Mouse (Mus musculus): Measurements from ENCODE around the gene Csmd2. TPM values are rescaled to one million over a fixed set of nuclear protein-coding genes. Genes with fewer than 3 reads are reported as not detected.

The Csmd2 gene
- polyA plus RNA-seq, 1 experiment = 0.02 TPM

- DNase-seq (ENCODE audit: low read depth, low spot score) = no peak
- WGBS = 76% methylated on average over 7 of the region's 7 CpGs
These were observed 300.4 kb downstream of the Csmd2 start for GRCm38 (mm10) chr4:128288095-128288494.

GRCm38 (mm10) chr4:128304049-128304448, 316.4 kb downstream of the Csmd2 start:
- 72% methylated on average over 8 of the region's 8 CpGs for WGBS
- DNase-seq (ENCODE audit: low read depth, low spot score) = no peak

- DNase-seq (ENCODE audit: low read depth, low spot score) = no peak
- WGBS = 87% methylated on average over 8 of the region's 8 CpGs
These were observed 318.4 kb downstream of the Csmd2 start for GRCm38 (mm10) chr4:128306011-128306410.

- 47% methylated on average over 5 of the region's 5 CpGs for WGBS
- DNase-seq (ENCODE audit: low read depth, low spot score) = no peak
These were observed 327.7 kb downstream of the Csmd2 start for GRCm38 (mm10) chr4:128315328-128315727.

- DNase-seq (ENCODE audit: low read depth, low spot score) = no peak
- WGBS = 88% methylated on average over 4 of the region's 4 CpGs
These were observed 330.3 kb downstream of the Csmd2 start for GRCm38 (mm10) chr4:128317951-128318350.

GRCm38 (mm10) chr4:128325511-128325910, 337.9 kb downstream of the Csmd2 start:
- 69% methylated on average over 2 of the region's 2 CpGs for WGBS

GRCm38 (mm10) chr4:128326755-128327154, 339.1 kb downstream of the Csmd2 start:
- 84% methylated on average over 4 of the region's 4 CpGs for WGBS
- DNase-seq (ENCODE audit: low read depth, low spot score) = no peak

More at GRCm38 (mm10) chr4:128325511-128325910, 337.9 kb downstream of the Csmd2 start:
- no peak for DNase-seq (ENCODE audit: low read depth, low spot score)

- 73% methylated on average over 6 of the region's 6 CpGs for WGBS
- DNase-seq (ENCODE audit: low read depth, low spot score) = no peak
These were observed 339.8 kb downstream of the Csmd2 start for GRCm38 (mm10) chr4:128327421-128327820.

GRCm38 (mm10) chr4:128330519-128330918, 342.9 kb downstream of the Csmd2 start:
- WGBS = 47% methylated on average over 9 of the region's 9 CpGs
- no peak for DNase-seq (ENCODE audit: low read depth, low spot score)

GRCm38 (mm10) chr4:128340457-128340856, 352.8 kb downstream of the Csmd2 start:
- 85% methylated on average over 7 of the region's 7 CpGs for WGBS
- no peak for DNase-seq (ENCODE audit: low read depth, low spot score)

GRCm38 (mm10) chr4:128341315-128341714, 353.7 kb downstream of the Csmd2 start:
- WGBS = 45% methylated on average over 7 of the region's 7 CpGs
- no peak for DNase-seq (ENCODE audit: low read depth, low spot score)

GRCm38 (mm10) chr4:128342208-128342607, 354.6 kb downstream of the Csmd2 start:
- DNase-seq (ENCODE audit: low read depth, low spot score) = no peak
- WGBS = 21% methylated on average over 1 of the region's 1 CpGs

- no peak for DNase-seq (ENCODE audit: low read depth, low spot score)
- 83% methylated on average over 11 of the region's 11 CpGs for WGBS
These were observed 371.1 kb downstream of the Csmd2 start for GRCm38 (mm10) chr4:128358751-128359150.

GRCm38 (mm10) chr4:128365851-128366250, 378.2 kb downstream of the Csmd2 start:
- no peak for DNase-seq (ENCODE audit: low read depth, low spot score)
- 68% methylated on average over 4 of the region's 4 CpGs for whole genome bisulfite sequencing

GRCm38 (mm10) chr4:128368088-128368487, 380.4 kb downstream of the Csmd2 start:
- DNase-seq (ENCODE audit: low read depth, low spot score) = no peak
- 95% methylated on average over 6 of the region's 6 CpGs for WGBS

GRCm38 (mm10) chr4:128371766-128372165, 384.1 kb downstream of the Csmd2 start:
- no peak for DNase-seq (ENCODE audit: low read depth, low spot score)
- 68% methylated on average over 6 of the region's 6 CpGs for WGBS

GRCm38 (mm10) chr4:128373196-128373595, 385.5 kb downstream of the Csmd2 start:
- DNase-seq (ENCODE audit: low read depth, low spot score) = no peak
- WGBS = 70% methylated on average over 6 of the region's 6 CpGs

GRCm38 (mm10) chr4:128374051-128374450, 386.4 kb downstream of the Csmd2 start:
- 86% methylated on average over 5 of the region's 5 CpGs for whole genome bisulfite sequencing
- DNase-seq (ENCODE audit: low read depth, low spot score) = no peak

- no peak for DNase-seq (ENCODE audit: low read depth, low spot score)
- WGBS = 73% methylated on average over 2 of the region's 2 CpGs
These were observed 391.3 kb downstream of the Csmd2 start for GRCm38 (mm10) chr4:128378946-128379345.

- DNase-seq (ENCODE audit: low read depth, low spot score) = no peak
- 75% methylated on average over 6 of the region's 6 CpGs for WGBS
These were observed 393.7 kb downstream of the Csmd2 start for GRCm38 (mm10) chr4:128381331-128381730.

GRCm38 (mm10) chr4:128383800-128384199, 396.1 kb downstream of the Csmd2 start:
- 86% methylated on average over 7 of the region's 7 CpGs for WGBS

GRCm38 (mm10) chr4:128391484-128391883, 403.8 kb downstream of the Csmd2 start:
- no peak for DNase-seq (ENCODE audit: low read depth, low spot score)
- 84% methylated on average over 5 of the region's 5 CpGs for WGBS

More at GRCm38 (mm10) chr4:128383800-128384199, 396.1 kb downstream of the Csmd2 start:
- no peak for DNase-seq (ENCODE audit: low read depth, low spot score)

Data from large intestine, adult 2 months (tissue).